Comparison of ENCODE assay signal across 24 mouse cellular contexts in the genomic region with DNA sequence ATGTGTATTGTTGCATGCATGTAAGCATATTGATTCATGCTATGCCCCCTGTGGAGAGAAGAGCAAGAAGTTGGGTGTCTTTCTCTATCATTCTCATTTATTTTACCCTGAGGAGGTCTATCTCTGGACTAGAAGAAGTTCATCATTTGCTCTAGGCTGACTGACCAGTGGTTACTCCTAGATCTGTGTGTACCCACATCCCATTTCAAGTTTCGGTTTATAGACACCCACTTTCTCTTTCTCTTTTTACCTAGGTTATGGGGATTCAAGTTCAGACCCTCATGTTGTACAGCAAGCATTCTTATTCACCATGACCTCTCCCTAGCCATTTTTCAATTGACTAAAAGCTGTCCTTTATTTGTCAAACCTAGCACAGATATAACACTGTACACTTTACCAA.
"Had no signal": no experiment of that assay in that cellular context is flagged by ENCODE, and none has a peak within 500 bp of the region (broad histone marks: within the 10 kb centered on the region; RNA-seq: fewer than 3 reads in every experiment).

No protein-coding gene starts in this region.

- H3K9me3 ChIP-seq: heart, embryonic 13.5 days; heart, embryonic 15.5 days; hindbrain, embryonic 13.5 days; hindbrain, embryonic 15.5 days; kidney, embryonic 15.5 days; limb, embryonic 13.5 days; limb, embryonic 15.5 days; liver, embryonic 12.5 days had no signal

- H3K4me1 ChIP-seq: heart, embryonic 13.5 days; heart, embryonic 15.5 days; hindbrain, embryonic 13.5 days; hindbrain, embryonic 15.5 days; kidney, embryonic 15.5 days; limb, embryonic 15.5 days; liver, embryonic 12.5 days had no signal

- H3K36me3 ChIP-seq: heart, embryonic 13.5 days; heart, embryonic 15.5 days; hindbrain, embryonic 13.5 days; hindbrain, embryonic 15.5 days; kidney, embryonic 15.5 days; limb, embryonic 13.5 days; limb, embryonic 15.5 days; liver, embryonic 12.5 days had no signal

- H3K4me2 ChIP-seq: heart, embryonic 11.5 days; heart, embryonic 13.5 days; heart, embryonic 15.5 days; hindbrain, embryonic 13.5 days; hindbrain, embryonic 15.5 days; kidney, embryonic 15.5 days; limb, embryonic 13.5 days; limb, embryonic 15.5 days; liver, embryonic 12.5 days had no signal

- DNase-seq: gastrocnemius, adult 2 months; gastrocnemius, postnatal 10 days; gastrocnemius, postnatal 25 days; heart, adult 2 months; heart, postnatal 4 days; kidney, adult 11 months; kidney, adult 2 months; kidney, adult 9 months; kidney, postnatal 14 days; kidney, postnatal 36 days; layer of hippocampus, adult 9-11 months; layer of hippocampus, postnatal 36 days had no signal

- H3K27ac ChIP-seq: gastrocnemius, adult 2 months; heart, adult 2 months; heart, embryonic 13.5 days; heart, embryonic 15.5 days; hindbrain, embryonic 13.5 days; hindbrain, embryonic 15.5 days; hindbrain, postnatal 0 days; kidney, embryonic 15.5 days; kidney, postnatal 0 days; limb, embryonic 13.5 days; limb, embryonic 15.5 days; liver, embryonic 12.5 days had no signal

- H3K9ac ChIP-seq: heart, embryonic 13.5 days; heart, embryonic 15.5 days; hindbrain, embryonic 13.5 days; hindbrain, embryonic 15.5 days; kidney, embryonic 15.5 days; limb, embryonic 13.5 days; limb, embryonic 15.5 days; liver, embryonic 12.5 days had no signal

- H3K27me3 ChIP-seq: heart, embryonic 13.5 days; heart, embryonic 15.5 days; hindbrain, embryonic 13.5 days; hindbrain, embryonic 15.5 days; kidney, embryonic 15.5 days; limb, embryonic 13.5 days; limb, embryonic 15.5 days; liver, embryonic 12.5 days had no signal

- H3K4me3 ChIP-seq: gastrocnemius, adult 2 months; heart, adult 2 months; heart, embryonic 13.5 days; heart, embryonic 15.5 days; hindbrain, embryonic 13.5 days; hindbrain, embryonic 15.5 days; kidney, embryonic 15.5 days; limb, embryonic 13.5 days; limb, embryonic 15.5 days; liver, embryonic 12.5 days had no signal

- ATAC-seq: hindbrain, postnatal 0 days; intestine, embryonic 16.5 days; liver, embryonic 12.5 days had no signal
